Mouse (Mus musculus): ENCODE measurements at regions not wholly inside any gene's neighbourhood (a gene's known extent, or its start where the extent isn't known, plus 50 kb on each side); places are given as distances from the start of the nearest gene placed in this dataset.
A peak's percentile ranks its signal among the peaks of the same experiment; 100 is the strongest.

DNA sequence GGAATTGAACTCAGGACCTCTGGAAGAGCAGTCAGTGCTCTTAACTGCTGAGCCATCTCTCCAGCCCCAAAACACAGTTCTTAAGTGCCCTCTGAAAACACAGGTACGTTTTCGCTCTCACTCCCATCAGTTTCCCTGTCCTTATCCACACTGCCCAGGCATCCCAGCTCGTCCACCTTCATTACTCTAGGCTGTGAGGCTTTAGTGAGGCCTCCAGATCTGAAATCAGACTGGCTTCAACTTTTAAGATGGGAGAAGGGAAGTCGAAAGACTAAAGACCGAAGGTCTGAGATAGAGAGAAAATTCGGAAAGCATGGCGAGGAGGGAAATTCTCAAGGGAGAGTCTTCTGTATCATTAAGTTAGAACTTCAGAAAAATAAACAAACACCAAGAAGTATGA lies 54.8 kb upstream of the Tet2 start:
- no peak for DNase-seq

GRCm38 (mm10) chr3:133600447-133601220 lies 55.7 kb upstream of the Tet2 start:
- peak; percentile 5 for DNase-seq

DNA sequence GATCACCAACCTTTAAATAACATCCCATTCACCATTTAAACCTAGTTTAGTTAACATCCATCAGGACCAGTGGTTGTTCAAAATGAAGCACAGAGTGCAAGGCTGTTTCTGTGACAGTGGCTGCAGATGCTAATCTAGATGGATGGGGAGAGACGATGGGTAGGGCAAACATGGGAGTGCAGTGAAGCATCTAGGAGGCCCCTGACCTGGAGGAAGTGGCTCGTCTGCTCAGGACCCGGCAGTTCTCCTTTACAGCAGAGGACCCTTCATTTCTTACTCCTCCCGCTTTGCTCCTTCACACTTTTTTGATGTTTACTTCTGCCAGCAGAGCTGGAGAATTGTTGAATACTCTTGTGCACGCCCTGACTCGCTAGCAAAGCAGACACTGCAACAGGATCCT lies 60.5 kb upstream of the Tet2 start:
- DNase-seq: no peak

GRCm38 (mm10) chr3:133608845-133609261 lies 63.9 kb upstream of the Tet2 start:
- no peak for DNase-seq

DNA sequence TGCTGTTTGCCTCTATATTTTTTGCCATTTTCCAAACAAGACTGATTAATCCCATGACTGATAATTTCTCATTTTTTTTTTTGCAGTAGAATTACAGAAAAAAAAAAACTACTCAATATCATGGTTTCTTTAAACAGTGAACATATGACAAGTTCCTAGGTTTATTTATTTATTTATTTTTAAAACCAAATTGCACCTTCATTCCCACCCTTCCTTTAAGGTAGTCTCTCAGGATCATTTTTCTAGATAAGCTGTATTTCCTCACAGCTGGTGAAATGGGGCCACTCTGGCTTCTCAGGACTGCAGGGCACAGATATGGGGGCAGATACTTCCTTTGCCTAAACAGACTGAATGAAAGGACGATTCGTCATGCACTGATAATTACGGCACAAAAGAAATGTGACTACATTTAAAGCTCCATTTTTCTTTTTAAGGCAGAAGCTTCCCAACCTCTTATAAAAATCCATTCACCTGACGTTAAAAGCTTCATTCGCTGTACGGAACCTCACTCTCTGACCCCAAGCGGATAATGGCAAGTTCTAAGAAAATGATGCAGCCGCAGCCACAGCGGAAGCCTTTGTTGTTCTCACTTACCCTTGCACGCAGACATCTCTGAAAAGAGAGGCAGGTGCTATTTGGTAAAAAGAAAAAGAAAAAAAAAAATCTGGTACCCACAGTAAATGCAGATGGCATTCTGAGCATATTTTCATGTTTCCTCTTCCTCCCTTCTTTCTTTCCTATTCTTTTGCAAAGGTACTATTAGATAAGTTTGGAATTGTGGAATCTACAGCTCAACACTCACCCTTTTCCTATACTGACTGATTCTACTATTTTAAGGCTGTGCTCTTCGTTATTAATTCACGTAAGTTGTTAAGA lies 69.1 kb upstream of the Tet2 start:
- DNase-seq: no peak

DNA sequence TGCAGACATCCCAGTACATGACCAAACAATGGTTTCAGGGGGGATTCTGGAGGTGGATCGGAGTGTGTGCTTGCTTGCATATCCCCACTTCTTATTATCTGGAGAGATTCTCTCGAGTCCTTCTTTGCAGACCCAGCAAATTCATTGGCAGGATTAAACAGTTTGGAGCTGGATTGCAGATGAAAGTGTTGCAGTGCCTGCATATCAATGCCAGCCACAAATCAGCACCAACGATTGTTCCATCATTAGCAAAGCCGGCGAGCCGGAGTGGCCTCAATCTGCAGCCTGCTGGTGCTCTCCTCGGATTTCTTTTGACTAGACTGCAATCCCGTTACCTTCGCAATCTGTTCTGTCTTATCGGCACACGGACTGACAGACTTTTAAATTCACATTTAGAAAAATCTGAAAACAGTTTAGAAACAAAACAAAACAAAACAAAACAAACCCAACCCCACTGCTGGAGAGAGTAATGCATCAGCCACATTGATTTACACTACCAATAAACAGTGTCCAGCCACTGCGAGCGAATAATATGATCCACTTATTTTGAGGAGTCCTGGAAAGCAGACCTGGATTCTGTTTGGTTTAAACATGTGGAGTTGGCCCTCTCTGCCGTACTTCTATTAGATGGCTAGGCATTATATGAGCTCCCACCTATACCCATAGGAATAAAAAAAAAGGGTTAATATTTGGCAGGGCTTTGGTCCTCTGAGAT lies 69.9 kb upstream of the Tet2 start:
- no peak for DNase-seq

GRCm38 (mm10) chr3:133617036-133617435 lies 72.1 kb upstream of the Tet2 start:
- no peak for DNase-seq

GRCm38 (mm10) chr3:133618491-133618890 lies 73.6 kb upstream of the Tet2 start:
- DNase-seq: no peak

- no peak for DNase-seq
Measured at GRCm38 (mm10) chr3:133623201-133623744, 78.3 kb upstream of the Tet2 start.

- no peak for DNase-seq
Measured at GRCm38 (mm10) chr3:133624079-133624875, 79.3 kb upstream of the Tet2 start.

DNA sequence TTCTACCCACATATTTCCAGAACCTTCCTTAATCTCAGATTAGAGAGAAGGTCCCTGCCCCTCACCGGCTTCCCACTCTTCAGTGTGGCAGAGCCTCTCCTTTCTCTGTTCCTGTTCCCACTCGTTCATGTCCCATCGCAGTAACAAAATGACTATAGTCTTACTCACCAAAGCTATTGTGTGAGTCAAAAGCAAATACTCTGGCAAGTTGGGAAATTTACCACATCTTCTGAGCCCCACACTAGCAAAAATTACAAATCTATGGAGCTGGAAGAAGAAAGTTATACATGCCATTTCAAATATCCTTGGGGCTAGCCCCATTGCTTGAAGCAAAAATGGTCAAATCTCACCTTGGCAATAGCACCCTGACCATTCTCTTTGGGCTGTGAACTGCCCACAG lies 80.1 kb upstream of the Tet2 start:
- no peak for DNase-seq

DNA sequence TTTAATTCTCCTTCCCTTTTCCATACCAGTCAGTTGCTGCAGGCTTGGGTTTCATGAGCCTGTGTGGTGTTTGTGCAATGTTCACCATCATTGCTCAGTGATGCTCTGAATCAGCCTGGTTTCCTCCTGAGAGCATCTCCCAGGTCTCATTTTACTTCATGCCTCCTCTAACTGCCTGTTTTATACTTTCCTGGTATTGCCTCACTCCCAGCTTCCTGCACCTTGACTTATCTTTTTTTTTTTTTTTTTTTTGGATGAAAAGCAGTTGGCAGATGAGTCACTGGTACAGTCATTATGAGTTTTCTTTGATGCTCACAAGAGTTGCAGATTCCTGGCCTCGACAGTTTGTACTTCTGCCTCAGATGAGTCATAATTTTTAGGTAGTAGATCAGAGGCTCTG lies 81.5 kb upstream of the Tet2 start:
- DNase-seq: no peak

GRCm38 (mm10) chr3:133627116-133627844 lies 82.3 kb upstream of the Tet2 start:
- DNase-seq: no peak

- DNase-seq: no peak
Measured at GRCm38 (mm10) chr3:133634306-133634705, 89.4 kb upstream of the Tet2 start.

DNA sequence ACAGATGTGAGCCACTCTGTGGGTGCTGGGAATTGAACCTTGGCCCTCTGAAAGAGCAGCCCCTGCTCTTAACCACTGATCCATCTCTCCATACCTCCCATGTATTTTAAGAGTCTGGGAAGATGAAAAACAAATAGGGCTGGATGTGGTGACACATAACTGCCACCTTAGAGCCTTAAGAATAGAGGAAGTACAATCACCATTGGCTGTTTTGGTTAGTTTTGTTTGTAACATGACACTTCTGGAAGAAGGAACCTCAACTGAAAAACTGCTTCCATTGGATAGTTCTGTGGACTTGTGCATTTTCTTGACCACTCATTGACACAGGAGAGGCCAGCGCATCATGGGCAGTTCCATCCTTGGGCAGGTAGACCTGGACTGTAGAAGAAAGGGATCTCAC lies 100.7 kb upstream of the Tet2 start:
- no peak for DNase-seq

GRCm38 (mm10) chr3:133646449-133647059 lies 101.6 kb upstream of the Tet2 start:
- DNase-seq: no peak

GRCm38 (mm10) chr3:133650025-133650424 lies 105.1 kb upstream of the Tet2 start:
- DNase-seq: no peak

DNA sequence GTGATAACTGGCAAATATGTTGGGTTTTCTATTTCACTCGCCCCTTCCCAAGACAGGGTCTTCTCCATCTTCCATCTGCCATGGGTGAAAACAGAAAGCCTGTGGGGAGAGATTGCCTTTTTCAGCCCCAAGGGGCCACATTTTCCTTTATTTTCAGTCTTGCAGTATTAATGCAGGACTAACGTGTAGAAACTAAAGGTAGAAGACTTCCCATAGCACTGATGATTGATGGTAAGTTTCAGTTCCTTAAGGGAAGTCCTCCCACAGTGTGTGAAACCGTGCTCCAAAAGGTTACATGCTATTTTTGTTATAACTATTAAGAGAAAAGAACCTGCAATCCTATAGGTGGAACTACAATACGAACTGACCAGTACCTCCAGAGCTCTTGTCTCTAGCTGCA lies 107.1 kb upstream of the Tet2 start:
- no peak for DNase-seq

DNA sequence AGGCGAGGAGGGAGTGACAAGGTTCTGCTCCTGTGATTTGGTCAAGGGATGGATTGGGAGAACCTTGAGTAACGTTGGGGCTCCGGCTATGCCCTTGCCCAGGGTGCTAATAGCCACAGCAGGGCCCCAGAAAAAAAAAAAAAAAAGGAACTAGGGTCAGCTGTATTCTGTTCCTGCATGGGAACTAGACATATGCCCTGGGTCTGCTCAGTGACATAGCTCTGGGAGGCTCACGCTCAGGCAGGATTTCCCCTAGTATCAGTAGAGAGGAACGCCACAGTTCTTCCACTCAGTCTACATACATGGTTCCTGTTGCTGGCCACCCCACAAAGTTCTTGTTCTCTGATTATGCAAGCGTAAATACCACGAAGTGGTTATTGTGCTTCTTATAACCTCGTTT lies 114.8 kb upstream of the Tet2 start:
- DNase-seq: no peak

DNA sequence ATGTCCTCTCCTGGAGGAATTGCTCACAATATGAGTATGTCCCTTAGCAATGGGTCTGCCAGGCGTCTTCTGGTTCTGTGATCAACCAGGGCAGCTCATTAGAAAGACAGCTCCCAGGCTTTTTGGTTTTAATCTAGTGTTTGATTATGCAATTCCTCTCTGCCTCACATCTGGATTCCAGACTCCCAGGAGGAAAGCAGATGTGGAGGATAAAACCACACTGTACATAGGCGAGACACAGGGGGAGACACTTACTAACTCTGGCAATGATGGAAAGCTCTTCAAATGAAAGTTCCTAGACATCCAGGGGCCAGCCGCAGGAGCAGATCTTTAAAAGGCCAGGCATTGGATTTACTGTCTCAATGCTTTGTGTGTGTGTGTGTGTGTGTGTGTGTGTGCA lies 116.4 kb upstream of the Tet2 start:
- DNase-seq: no peak

- DNase-seq: no peak
Measured at GRCm38 (mm10) chr3:133664914-133665313, 120.0 kb upstream of the Tet2 start.
